Mouse (Mus musculus) macrophage (primary cell): ENCODE results near the gene Drd5. TPM values are rescaled to one million over a fixed set of nuclear protein-coding genes. Genes with fewer than 3 reads are reported as not detected.

Source experiments
- H3K27ac ChIP-seq: fragments of 350-480 bp; formaldehyde crosslinking; 2 replicates; pipeline ENCODE4 v1.9.0; 2021
- H3K36me3 ChIP-seq: fragments of 350-480 bp; formaldehyde crosslinking; 2 replicates; pipeline ENCODE4 v1.9.0; 2021; ENCODE audit errors: inconsistent target
- H3K4me3 ChIP-seq: fragments of 350-480 bp; formaldehyde crosslinking; 2 replicates; pipeline ENCODE4 v1.9.0; 2021; ENCODE audit errors: inconsistent target
- H3K79me2 ChIP-seq: fragments of 350-480 bp; formaldehyde crosslinking; 2 replicates; pipeline ENCODE4 v1.9.0; 2021; ENCODE audit errors: inconsistent target
- WGBS: methylation state at CpG from one replicate; pipeline ENCODE4 v1.1.7; 2026; ENCODE audit warnings: inconsistent platforms; ENCODE audit not compliant: missing documents; 5-methylcytosine and 5-hydroxymethylcytosine counted together
- polyA plus RNA-seq: library from polyadenylated mRNA; stranded (reverse); fragments of 250-400 nt; gene quantifications from 3 replicates; pipeline ENCODE4 v1.2.4, GENCODE M21; 2018; ENCODE audit warnings: inconsistent platforms
- total RNA-seq, 78 experiments: library from RNA; depleted of rRNA; stranded (reverse); fragments of 250-400 nt; gene quantifications; 1 replicate in 9 of 78; 2 replicates in 24 of 78; 3 replicates in 43 of 78; 4 replicates in 2 of 78; pipeline ENCODE4 v1.2.4; 2018; ENCODE audit warnings: inconsistent platforms in 56 of 78

The Drd5 gene
- not detected for total RNA-seq (2018; cell fraction: chromatin; rRNA removed)
- total RNA-seq (2018; cell fraction: cytosol; rRNA removed), result not detected
- not detected for total RNA-seq (2018; cell fraction: nucleus; rRNA removed)
- polyA plus RNA-seq, result not detected in 3 replicates

GRCm38 (mm10) chr5:38318966-38319786 lies at the start of gene Drd5:
Gene Drd5 (plus strand): TSS chr5:38319367.
- Histone ChIP-seq H3K36me3 (no peaks in the 10 kb centered on the region), H3K27ac (no peak within 1 kb of the TSS), H3K79me2 (no peaks in the 10 kb centered on the region), H3K4me3 (no peak within 1 kb of the TSS)
- 5% methylated on average over 57 of the region's 67 CpGs for WGBS

GRCm38 (mm10) chr5:38270942-38271341 lies 48.2 kb upstream of the Drd5 start:
- no peak overlapping the region for H3K4me3 ChIP-seq
- 86% methylated on average over 3 of the region's 3 CpGs for WGBS
- H3K36me3 ChIP-seq, result peaks cover 49% of the 10 kb centered on the region; the same call in 1 of the 2 replicates
- H3K27ac ChIP-seq, result no peak overlapping the region
- no peaks in the 10 kb centered on the region for H3K79me2 ChIP-seq

- no peak overlapping the region for H3K27ac ChIP-seq
- 70% methylated on average over 4 of the region's 4 CpGs for WGBS
- H3K4me3 ChIP-seq, result no peak overlapping the region
- H3K79me2 ChIP-seq, result no peaks in the 10 kb centered on the region
- H3K36me3 ChIP-seq, result peaks cover 23% of the 10 kb centered on the region; the same call in 1 of the 2 replicates
Measured at GRCm38 (mm10) chr5:38273831-38274230, 45.3 kb upstream of the Drd5 start.

GRCm38 (mm10) chr5:38275771-38276170 lies 43.4 kb upstream of the Drd5 start, which contains the start of gene Otop1:
Gene Otop1 (plus strand): TSS chr5:38275972.
- 35% methylated on average over 4 of the region's 4 CpGs for WGBS
- no peak within 1 kb of the TSS for H3K27ac ChIP-seq
- no peaks in the 10 kb centered on the region for H3K79me2 ChIP-seq
- H3K4me3 ChIP-seq, result no peak within 1 kb of the TSS
- peaks cover 10% of the 10 kb centered on the region; the same call in 1 of the 2 replicates for H3K36me3 ChIP-seq

- Histone ChIP-seq H3K4me3 (no peak overlapping the region), H3K36me3 (peaks cover 3% of the 10 kb centered on the region; the same call in 1 of the 2 replicates), H3K27ac (no peak overlapping the region), H3K79me2 (no peaks in the 10 kb centered on the region)
- 5% methylated on average over 19 of the region's 19 CpGs for WGBS
Measured at GRCm38 (mm10) chr5:38276451-38276850, 42.7 kb upstream of the Drd5 start.

- H3K27ac ChIP-seq, result no peak overlapping the region
- no peaks in the 10 kb centered on the region for H3K36me3 ChIP-seq
- H3K4me3 ChIP-seq, result no peak overlapping the region
- H3K79me2 ChIP-seq, result no peaks in the 10 kb centered on the region
- 6% methylated on average over 65 of the region's 65 CpGs for WGBS
Measured at GRCm38 (mm10) chr5:38277098-38277866, 41.9 kb upstream of the Drd5 start.

GRCm38 (mm10) chr5:38277936-38278600 lies 41.1 kb upstream of the Drd5 start:
- no peak overlapping the region for H3K4me3 ChIP-seq
- WGBS, result 26% methylated on average over 12 of the region's 12 CpGs
- no peaks in the 10 kb centered on the region for H3K79me2 ChIP-seq
- no peaks in the 10 kb centered on the region for H3K36me3 ChIP-seq
- H3K27ac ChIP-seq, result no peak overlapping the region

- no peak overlapping the region for H3K27ac ChIP-seq
- WGBS, result 0% methylated on average over 1 of the region's 1 CpGs
- no peaks in the 10 kb centered on the region for H3K79me2 ChIP-seq
- H3K36me3 ChIP-seq, result no peaks in the 10 kb centered on the region
- H3K4me3 ChIP-seq, result no peak overlapping the region
Measured at GRCm38 (mm10) chr5:38280075-38280474, 39.1 kb upstream of the Drd5 start.

- H3K36me3 ChIP-seq, result no peaks in the 10 kb centered on the region
- 79% methylated on average over 9 of the region's 9 CpGs for WGBS
- no peaks in the 10 kb centered on the region for H3K79me2 ChIP-seq
- H3K4me3 ChIP-seq, result no peak overlapping the region
- no peak overlapping the region for H3K27ac ChIP-seq
Measured at GRCm38 (mm10) chr5:38285724-38286123, 33.4 kb upstream of the Drd5 start.

- Histone ChIP-seq H3K27ac (no peak overlapping the region), H3K79me2 (no peaks in the 10 kb centered on the region), H3K4me3 (no peak overlapping the region), H3K36me3 (no peaks in the 10 kb centered on the region)
- WGBS, result 76% methylated on average over 3 of the region's 3 CpGs
Measured at GRCm38 (mm10) chr5:38288476-38288875, 30.7 kb upstream of the Drd5 start.

GRCm38 (mm10) chr5:38301761-38302411 lies 17.3 kb upstream of the Drd5 start:
- Histone ChIP-seq H3K36me3 (no peaks in the 10 kb centered on the region), H3K4me3 (no peak overlapping the region), H3K79me2 (no peaks in the 10 kb centered on the region), H3K27ac (no peak overlapping the region)
- 87% methylated on average over 12 of the region's 12 CpGs for WGBS

- Histone ChIP-seq H3K27ac (no peak overlapping the region), H3K36me3 (no peaks in the 10 kb centered on the region), H3K4me3 (no peak overlapping the region), H3K79me2 (no peaks in the 10 kb centered on the region)
- 54% methylated on average over 12 of the region's 12 CpGs for WGBS
Measured at GRCm38 (mm10) chr5:38302651-38303050, 16.5 kb upstream of the Drd5 start.

GRCm38 (mm10) chr5:38305241-38305640 lies 13.9 kb upstream of the Drd5 start:
- WGBS, result 84% methylated on average over 2 of the region's 2 CpGs
- Histone ChIP-seq H3K4me3 (no peak overlapping the region), H3K79me2 (no peaks in the 10 kb centered on the region), H3K27ac (no peak overlapping the region), H3K36me3 (no peaks in the 10 kb centered on the region)
